Mouse (Mus musculus) ES-E14 (cell line): ENCODE measurements around the gene Klk15. TPM values are rescaled to one million over a fixed set of nuclear protein-coding genes. Genes with fewer than 3 reads are reported as not detected.

Experiments
- DNase-seq: peaks from one replicate; pipeline ENCODE4 v3.0.0-alpha.2; 2013; ENCODE audit warnings: low read depth, low spot score
- H3K27ac ChIP-seq: 2 replicates; pipeline ENCODE4 v1.5.1; 2012; ENCODE audit warnings: low read depth, mild to moderate bottlenecking, low read length, moderate library complexity, mixed read lengths; ENCODE audit not compliant: poor library complexity, insufficient read depth, severe bottlenecking
- H3K36me3 ChIP-seq: 2 replicates; pipeline ENCODE4 v1.6.1; 2012; ENCODE audit warnings: mild to moderate bottlenecking, low read length, moderate library complexity, mixed read lengths; ENCODE audit not compliant: control insufficient read depth, poor library complexity, insufficient read depth, severe bottlenecking
- H3K4me1 ChIP-seq, 2 experiments: fragments of 150-350 bp in 1 of 2; sonication (generic) in 1 of 2; 2 replicates each; pipeline ENCODE4 v1.6.1; 2012; ENCODE audit warnings: low read length in 2 of 2, mild to moderate bottlenecking in 1 of 2, mixed read lengths in 1 of 2; ENCODE audit not compliant: control insufficient read depth in 2 of 2, insufficient read depth in 2 of 2, poor library complexity in 1 of 2
- H3K4me3 ChIP-seq, 2 experiments: fragments of 150-350 bp in 1 of 2; sonication (generic) in 1 of 2; 2 replicates each; pipeline ENCODE4 v1.5.1; 2012; ENCODE audit warnings: low read length in 2 of 2, low read depth in 1 of 2, mild to moderate bottlenecking in 1 of 2, mixed read lengths in 1 of 2; ENCODE audit not compliant: insufficient read depth in 1 of 2, poor library complexity in 1 of 2, severe bottlenecking in 1 of 2
- H3K9ac ChIP-seq: 2 replicates; pipeline ENCODE4 v1.6.1; 2012; ENCODE audit warnings: low read depth, mild to moderate bottlenecking, low read length, mixed read lengths; ENCODE audit not compliant: poor library complexity, insufficient read depth, severe bottlenecking
- H3K9me3 ChIP-seq: fragments of 150-350 bp; sonication (generic); 2 replicates; pipeline ENCODE4 v1.6.1; 2012; ENCODE audit warnings: low read depth, mild to moderate bottlenecking, low read length; ENCODE audit not compliant: control insufficient read depth, insufficient read depth
- CHD2 ChIP-seq: IDR thresholded peaks from 2 replicates; pipeline ENCODE4 v1.6.1; 2014; ENCODE audit warnings: mild to moderate bottlenecking, low read depth, low read length, inconsistent platforms
- HCFC1 ChIP-seq: IDR thresholded peaks from 2 replicates; pipeline ENCODE4 v1.6.1; 2012; ENCODE audit warnings: low read length, inconsistent platforms, borderline replicate concordance; ENCODE audit not compliant: insufficient read depth
- MAFK ChIP-seq: IDR thresholded peaks from 2 replicates; pipeline ENCODE4 v1.6.1; 2014; ENCODE audit warnings: mild to moderate bottlenecking, low read depth, low read length, inconsistent platforms; ENCODE audit not compliant: insufficient read depth
- ZC3H11A ChIP-seq: IDR thresholded peaks from 2 replicates; pipeline ENCODE4 v1.6.1; 2012; ENCODE audit warnings: low read depth, mild to moderate bottlenecking, inconsistent platforms, low read length, borderline replicate concordance
- ZNF384 ChIP-seq: IDR thresholded peaks from 2 replicates; pipeline ENCODE4 v1.6.1; 2012; ENCODE audit warnings: low read depth, low read length, inconsistent platforms
- in situ Hi-C, 2 experiments: fragments of 600-800 bp; cut with MboI; formaldehyde crosslinking; loops; one replicate each; pipeline ENCODE4 v1.15.1; 2025; ENCODE audit warnings: low sequenced_read_pairs in 2 of 2, inconsistent platforms in 1 of 2; ENCODE audit not compliant: unreplicated experiment in 2 of 2
- total RNA-seq: library from RNA; depleted of rRNA; stranded (reverse); fragments of 300-350 nt; gene quantifications from 2 replicates; pipeline ENCODE4 v1.2.3, GENCODE M21; 2012

Gene Klk15
- total RNA-seq, 1 experiment, result not detected

DNA sequence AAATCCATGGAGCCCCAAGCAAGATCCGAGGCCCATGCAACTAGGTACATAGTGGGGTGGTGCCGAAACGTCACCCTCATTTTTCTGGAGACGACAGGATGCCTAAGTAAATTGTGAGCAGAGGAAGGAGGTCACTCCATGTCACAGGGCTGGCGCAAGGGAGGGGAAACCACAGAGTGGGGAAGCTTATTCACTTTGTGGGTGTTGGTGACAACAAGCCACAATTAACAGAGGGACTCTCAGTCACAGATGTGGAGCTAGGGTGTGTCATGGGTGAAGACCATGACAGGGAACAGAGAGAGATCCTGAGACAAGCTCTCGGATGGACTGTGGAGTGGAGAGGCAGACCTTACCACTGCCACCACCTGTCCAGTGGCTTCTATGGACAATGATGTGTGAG lies 12.5 kb upstream of the Klk15 start:
- DNase-seq, result no peak
- TF ChIP-seq ZC3H11A (no peak), ZNF384 (no peak), MAFK (no peak), CHD2 (no peak), HCFC1 (no peak)
- no peaks in the 10 kb centered on the region for H3K9me3 ChIP-seq
- in situ Hi-C loops, result no loop called here
- no peak overlapping the region for H3K27ac ChIP-seq
- no peaks in the 10 kb centered on the region for H3K36me3 ChIP-seq
- no peak overlapping the region for H3K4me3 ChIP-seq
- H3K4me1 ChIP-seq, result peaks cover 0 to 3% of the 10 kb centered on the region in 2 experiments; a peak in 1 of 4 replicates
- no peak overlapping the region for H3K9ac ChIP-seq

DNA sequence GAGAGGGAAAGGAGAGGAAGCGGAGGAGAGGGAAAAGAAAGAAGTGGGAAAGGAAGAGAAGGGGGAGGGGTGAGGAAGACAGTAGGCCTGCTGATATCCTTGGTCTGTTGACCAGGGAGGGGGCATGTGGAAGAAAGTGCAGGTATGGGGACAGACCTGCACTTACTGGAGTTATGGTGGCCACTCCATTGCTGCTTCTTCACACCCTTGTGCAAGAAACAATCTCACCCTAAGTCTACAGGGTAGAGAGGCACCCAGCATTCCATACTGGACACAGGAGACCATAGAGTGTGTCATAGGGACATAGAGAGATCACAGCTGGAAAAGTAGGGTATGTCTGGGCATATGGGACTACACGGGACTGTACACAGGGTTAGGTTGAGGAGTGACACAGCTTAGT lies 11.6 kb upstream of the Klk15 start:
- in situ Hi-C loops, result no loop called here
- H3K4me1 ChIP-seq, result peaks cover 0 to 3% of the 10 kb centered on the region in 2 experiments; a peak in 1 of 4 replicates
- no peaks in the 10 kb centered on the region for H3K9me3 ChIP-seq
- H3K27ac ChIP-seq, result no peak overlapping the region
- TF ChIP-seq ZC3H11A (no peak), MAFK (no peak), HCFC1 (no peak), CHD2 (no peak), ZNF384 (no peak)
- no peak for DNase-seq
- no peaks in the 10 kb centered on the region for H3K36me3 ChIP-seq
- no peak overlapping the region for H3K9ac ChIP-seq
- H3K4me3 ChIP-seq, result no peak overlapping the region

DNA sequence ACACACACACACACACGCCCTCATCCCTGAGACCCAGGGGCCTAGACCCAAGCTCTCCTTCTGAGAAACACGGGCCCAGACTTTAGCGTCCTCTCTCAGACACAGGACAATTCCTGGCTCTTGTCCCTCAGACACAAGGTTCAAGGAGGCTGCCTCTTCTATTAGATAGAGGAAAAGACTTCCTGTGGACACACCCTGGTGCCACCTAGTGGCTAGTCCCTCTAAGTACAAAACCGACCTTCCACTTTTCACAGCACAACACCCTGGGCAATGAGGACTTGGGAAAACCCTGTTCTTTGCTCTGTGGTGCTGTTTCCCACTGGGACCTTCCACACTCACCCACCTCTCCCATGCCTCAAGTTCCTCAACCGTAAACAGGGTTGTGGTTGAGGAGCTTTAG lies 7.6 kb upstream of the Klk15 start:
- peaks cover 0 to 2% of the 10 kb centered on the region in 2 experiments; a peak in 1 of 4 replicates for H3K4me1 ChIP-seq
- no peak overlapping the region for H3K4me3 ChIP-seq
- DNase-seq, result peak; percentile 48
- in situ Hi-C loops, result loop anchor here in 1 of 2 experiments (25.0 kb wide), 1 partner anchor 111 kb away; no protein-coding TSS in a partner anchor
- no peaks in the 10 kb centered on the region for H3K36me3 ChIP-seq
- H3K9ac ChIP-seq, result no peak overlapping the region
- H3K9me3 ChIP-seq, result no peaks in the 10 kb centered on the region
- TF ChIP-seq ZC3H11A (peak; percentile 50), HCFC1 (no peak)
- no peak overlapping the region for H3K27ac ChIP-seq

DNA sequence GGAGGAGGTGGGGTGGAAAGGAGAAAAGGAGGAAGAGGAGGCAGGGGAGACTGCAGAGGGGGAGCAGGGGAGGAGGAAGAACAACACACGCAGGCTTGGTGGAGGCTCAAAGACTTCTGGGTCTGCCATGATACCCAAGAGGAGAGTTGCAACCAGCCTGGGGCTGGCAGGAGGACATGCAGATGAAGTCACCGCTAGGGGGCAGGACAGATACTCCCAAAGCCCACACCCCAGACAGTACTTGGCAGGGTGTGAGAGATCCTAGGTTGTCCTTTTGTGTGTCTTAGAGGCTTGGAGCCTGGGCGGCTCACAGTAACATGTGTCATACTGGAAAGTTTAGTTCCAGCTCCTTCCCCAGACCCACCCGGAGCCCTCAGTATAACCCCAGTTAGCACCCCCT lies 5.0 kb upstream of the Klk15 start:
- Histone ChIP-seq H3K4me3 (no peak overlapping the region), H3K9me3 (no peaks in the 10 kb centered on the region), H3K27ac (no peak overlapping the region), H3K4me1 (peaks cover 0 to 2% of the 10 kb centered on the region in 2 experiments; a peak in 1 of 4 replicates), H3K9ac (no peak overlapping the region), H3K36me3 (no peaks in the 10 kb centered on the region)
- in situ Hi-C loops, result loop anchor here in 1 of 2 experiments (25.0 kb wide), 1 partner anchor 109 kb away; no protein-coding TSS in a partner anchor
- TF ChIP-seq ZC3H11A (no peak), CHD2 (no peak), ZNF384 (no peak), MAFK (no peak), HCFC1 (no peak)
- peak; percentile 39 for DNase-seq

DNA sequence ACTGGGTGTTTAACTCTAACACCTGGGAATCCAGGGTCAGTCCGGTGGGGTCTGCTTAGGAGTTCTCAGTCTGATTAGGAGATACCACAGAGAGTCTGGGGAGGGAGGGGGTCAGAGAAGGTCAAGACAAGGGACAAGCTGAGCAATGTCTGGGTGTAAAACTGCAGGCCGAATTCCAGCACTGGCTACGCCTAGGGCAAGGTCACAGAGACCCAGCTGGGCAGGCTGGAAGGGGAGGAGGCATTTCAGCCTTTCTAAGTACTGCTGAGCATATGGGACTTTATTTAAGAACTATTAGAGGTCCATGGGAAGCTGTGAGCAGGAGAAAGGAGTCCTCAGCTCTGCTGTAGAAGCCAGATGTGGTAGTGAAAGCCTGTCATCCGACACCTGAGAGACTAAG lies 1.2 kb upstream of the Klk15 start:
- no peak overlapping the region for H3K27ac ChIP-seq
- in situ Hi-C loops, result loop anchor here in 1 of 2 experiments (25.0 kb wide), 1 partner anchor 105 kb away; no protein-coding TSS in a partner anchor
- no peaks in the 10 kb centered on the region for H3K9me3 ChIP-seq
- H3K36me3 ChIP-seq, result no peaks in the 10 kb centered on the region
- no peak for DNase-seq
- TF ChIP-seq CHD2 (no peak), ZC3H11A (no peak), MAFK (no peak), HCFC1 (no peak), ZNF384 (no peak)
- H3K4me3 ChIP-seq, result no peak overlapping the region
- H3K4me1 ChIP-seq, result no peaks in the 10 kb centered on the region
- H3K9ac ChIP-seq, result no peak overlapping the region
